Mouse (Mus musculus): Measurements from ENCODE around the gene Limk1. TPM values are rescaled to one million over a fixed set of nuclear protein-coding genes. Genes with fewer than 3 reads are reported as not detected.
A peak's percentile ranks its signal among the peaks of the same experiment; 100 is the strongest.

Limk1 gene
- total RNA-seq, 2 experiments from 2014 or later = 8.4 to 11.4 TPM

DNA sequence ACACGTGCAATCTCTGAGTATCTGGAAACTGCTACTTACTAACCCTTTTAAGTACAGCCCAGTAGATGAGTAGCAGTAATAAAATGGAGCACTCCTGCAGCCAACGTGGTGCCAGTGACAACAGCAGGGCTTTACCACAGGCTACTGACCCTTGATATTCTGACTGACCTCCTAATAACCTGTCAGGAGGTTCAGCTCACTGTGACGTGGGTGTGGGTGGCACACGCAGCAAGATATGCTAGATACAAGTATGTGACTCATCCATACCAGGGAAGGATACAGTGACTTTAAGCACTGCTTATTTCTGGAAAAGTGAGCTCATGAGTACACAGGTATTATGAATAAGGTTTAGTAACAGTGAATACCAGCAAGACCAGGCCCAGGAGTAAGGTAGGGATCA, 58.9 kb downstream of the Limk1 start:
- no peak for DNase-seq

DNA sequence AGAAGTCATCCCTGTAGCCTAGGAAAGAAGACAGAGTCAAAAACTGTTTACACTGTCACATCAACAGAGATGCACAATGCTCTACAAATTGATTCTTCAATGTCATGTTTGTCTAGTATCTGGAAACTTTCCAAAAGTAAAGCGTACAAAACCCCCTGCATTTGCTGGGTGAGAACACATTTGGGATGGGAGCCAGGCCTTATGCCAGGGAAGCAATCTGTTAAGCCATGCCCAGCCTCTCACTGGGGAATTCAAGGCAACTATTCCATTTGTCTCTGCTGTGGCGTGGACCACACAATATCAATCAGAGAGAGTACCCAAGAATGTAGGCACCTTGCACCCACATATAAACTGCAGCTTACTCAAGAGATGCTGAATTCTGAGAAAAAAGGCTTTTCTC, 66.3 kb downstream of the Limk1 start:
- DNase-seq = no peak

DNA sequence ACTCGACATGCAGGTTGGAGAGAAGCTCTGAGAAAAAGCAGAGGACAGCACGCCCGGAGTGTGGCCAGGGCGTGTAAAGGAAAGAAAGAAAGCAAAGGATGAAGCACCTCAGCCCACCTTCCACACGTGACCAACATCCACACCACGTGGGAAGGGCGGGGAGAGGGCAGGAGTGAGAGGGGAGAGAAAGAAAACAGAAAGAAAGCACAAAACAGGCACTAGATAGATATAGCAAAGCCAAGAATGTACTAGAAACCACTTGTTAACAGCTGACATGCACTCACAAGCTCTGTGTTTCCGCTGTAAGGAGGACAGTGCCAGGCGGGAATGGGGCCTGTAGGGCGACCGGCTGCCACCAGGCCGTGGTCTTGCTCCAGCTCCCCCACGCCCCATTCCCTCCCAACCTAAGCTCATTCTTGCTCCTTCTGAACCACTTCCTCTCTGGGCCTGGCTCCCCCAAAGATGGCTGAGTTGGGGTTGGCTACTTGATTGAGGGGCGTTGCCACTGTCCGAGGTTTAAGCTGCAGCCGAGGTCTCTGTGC, 67.2 kb downstream of the Limk1 start:
- no peak for DNase-seq

DNA sequence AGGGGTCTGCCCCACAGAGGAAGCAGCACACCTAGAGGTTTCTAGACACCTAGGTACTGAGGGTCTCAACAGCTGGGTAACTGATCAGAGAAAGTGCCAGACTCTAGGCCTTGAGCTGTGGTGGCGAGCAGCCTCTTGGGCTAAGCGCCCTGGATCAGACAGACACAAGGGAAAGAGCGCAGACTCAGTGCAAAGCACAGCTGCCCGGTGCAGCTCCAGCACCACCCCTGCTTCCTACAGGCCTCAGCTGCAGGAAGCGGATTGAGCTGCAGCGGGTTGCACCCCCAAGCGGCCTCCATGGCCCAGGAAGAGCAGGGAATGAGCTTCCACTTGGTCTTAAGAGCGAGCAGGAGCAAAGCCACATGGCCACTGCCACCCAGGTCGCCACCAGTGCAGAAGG, 67.9 kb downstream of the Limk1 start:
- no peak for DNase-seq

DNA sequence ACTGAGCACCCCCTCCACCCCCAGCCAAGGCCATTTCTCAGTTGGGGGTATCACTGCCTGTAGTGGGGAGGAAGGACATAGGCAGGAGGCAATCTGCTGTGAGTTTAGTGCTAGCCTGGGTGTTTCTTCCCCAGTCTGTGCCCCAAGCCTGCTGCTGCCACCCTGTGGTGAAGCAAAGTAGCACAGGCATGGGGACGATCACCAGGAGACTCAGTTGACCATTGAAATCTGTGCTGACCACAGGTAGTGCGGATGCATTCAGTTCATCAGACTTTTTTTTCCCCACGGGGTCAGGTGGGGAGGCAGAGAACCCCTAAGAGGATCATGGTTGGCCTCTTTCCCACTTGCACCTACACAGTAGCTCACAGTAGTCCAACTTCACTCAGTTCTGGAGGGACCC, 71.3 kb downstream of the Limk1 start:
- DNase-seq = peak; percentile 71

DNA sequence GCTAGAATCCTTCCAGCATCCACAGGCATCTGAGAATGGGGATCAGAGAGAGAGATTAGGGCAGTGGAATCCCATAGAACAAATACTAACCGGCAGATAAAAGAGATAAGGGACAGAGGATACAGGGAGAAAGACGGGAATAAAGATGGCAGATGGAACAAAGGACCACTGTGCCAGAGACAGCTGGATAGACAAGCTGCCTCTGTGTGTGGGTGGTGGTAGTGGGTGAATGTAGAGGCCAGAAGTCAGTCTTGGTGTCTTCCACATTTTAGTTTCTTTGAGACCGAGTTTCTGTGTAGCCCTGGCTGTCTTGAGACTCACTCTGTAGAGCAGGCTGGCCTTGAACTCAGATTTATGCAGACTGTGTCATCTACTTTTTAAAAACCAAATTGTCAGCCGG, 72.6 kb downstream of the Limk1 start:
- no peak for DNase-seq

DNA sequence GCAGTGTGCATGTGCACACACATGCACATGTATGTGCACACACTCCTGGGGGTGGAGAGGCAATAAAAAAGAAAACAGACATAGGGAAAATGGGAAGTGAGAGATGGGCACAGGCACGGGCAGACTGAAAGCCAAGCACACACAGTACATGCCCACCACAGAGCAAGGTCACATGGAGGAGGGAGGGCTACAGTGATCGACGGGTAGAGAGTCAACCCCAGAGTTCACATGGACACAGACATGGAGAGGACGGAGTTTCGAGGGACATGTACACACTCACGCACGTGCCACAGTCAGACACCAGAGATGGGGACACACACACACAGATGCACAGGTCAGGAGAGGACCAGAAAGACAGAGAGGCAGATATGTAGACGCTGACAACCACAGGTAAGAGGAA, 73.0 kb downstream of the Limk1 start:
- no peak for DNase-seq

DNA sequence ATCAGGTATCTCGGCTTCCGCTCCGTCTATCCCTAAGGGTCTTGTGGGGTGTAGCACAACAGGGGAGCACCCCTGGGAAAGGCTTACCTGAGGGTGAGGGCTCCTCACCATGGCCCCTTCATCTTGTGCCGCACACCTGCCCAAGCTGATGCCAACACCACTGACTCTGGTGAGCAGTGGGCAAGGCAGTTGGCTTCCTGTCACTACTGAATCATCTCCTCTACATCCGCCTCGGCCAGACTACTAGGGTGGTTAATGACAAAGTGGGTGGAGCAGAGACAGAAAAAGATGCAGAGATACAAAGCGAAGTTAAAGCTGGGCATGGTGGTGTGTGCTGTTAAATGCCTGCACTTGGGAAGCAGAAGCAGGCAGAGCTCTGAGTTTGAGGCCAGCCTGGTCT, 73.6 kb downstream of the Limk1 start, which contains the start of gene Lat2:
Gene Lat2, minus strand, starts transcription at position 224 of the 400 bp plus-strand sequence.
- no peak for DNase-seq

DNA sequence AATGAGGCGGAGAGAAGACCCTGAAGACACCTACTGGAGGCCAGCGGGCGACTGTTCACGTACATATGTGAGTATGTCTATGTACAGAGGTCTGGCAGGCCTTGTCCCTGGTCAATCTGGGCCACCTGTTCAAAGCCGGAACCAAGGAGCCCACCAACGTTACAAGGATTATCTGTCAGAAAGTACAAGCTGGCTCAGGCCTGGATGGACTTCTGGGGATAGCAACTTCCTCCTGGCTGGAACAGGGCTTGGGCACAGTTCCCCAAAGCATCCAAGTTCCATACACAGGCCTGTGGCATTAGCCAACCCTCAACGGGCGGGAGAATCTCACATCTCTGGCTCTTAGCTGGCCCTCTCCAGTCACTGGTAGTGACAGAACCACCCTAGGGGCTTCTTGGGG, 74.1 kb downstream of the Limk1 start:
- no peak for DNase-seq

DNA sequence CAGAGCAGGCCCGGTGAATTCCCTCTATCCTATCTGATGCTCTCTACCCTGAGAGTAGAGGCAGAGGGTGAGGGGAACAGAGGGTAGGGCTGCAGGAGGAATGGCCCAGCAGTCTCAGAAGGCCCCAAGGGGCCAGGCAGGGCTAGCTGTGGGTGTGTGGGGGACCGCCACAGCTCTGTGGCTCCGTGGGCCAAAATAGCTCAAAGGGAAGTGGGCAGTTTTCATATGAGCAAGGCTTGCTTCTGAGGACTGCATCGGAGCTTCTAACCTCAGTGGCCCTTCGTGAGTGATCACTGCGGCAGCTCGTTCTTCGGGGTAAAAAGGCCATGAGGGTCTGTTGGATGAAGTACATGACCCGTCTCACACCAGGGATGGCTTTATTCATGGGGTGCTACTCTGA, 74.7 kb downstream of the Limk1 start:
- no peak for DNase-seq

DNA sequence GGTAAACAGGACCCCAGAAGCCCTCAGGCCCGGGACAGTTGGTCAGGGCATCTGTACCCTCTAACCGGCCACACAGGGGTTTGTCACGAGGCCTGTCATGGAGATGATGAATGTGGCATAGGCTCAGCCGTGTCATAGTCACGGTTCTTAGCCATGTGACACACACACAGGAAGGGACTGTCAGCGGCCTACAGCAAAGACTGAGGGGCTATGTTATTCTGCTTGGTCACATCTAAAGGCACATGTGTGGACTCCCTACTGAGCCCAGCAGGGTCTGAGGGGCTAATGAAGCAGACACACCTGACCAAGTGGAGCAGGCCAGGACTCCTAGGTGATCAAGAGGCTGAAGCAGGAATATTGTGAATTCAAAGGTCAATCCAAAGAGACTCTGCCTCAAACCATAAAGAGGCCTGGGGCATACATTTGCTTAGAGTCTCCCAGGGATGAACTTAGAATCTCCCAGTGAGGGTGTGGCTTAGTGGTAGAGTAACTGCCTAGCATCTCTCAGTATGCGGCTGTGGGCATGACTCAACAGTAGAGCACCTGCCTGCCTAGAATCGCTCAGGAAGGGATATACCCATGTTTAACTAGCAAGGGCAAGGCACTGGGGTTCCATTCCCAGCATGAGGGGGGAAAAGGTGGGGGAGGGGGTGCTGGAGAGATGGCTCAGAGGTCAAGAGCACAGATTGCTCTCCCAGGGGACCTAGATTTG, 76.4 kb downstream of the Limk1 start:
- no peak for DNase-seq

DNA sequence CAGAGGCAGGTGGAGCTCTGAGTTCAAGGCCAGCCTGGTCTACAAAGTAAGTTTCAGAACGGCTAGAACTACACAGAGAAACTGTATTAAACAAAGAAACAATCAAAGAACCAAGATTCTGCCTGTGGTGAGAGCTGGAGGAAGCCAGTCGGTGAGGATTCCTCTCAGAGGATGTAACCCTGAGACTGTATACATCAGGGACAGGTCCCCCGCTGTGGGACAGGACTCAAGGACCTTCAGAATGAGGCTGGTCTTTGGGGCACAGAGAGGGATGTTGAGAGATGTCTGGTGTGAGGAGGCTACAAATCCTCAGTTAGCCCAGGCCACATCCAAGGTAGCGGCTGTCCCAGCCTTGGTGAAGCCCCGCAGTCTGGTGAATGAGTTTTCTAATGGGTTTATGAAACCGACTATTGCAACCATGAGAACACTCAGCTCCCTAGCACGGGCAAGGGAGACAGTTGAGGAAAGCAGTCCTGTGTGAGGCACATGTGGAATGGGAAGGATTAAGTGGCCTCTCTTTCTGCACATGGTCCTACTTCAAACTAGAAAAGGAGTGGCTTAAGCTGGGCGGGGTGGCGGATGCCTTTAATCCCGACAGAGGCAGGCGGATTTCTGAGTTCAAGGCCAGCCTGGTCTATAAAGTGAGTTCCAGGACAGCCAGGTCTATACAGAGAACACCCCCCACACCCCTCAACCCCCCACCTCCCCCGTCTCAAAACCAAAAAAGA, 78.3 kb downstream of the Limk1 start:
- no peak for DNase-seq

DNA sequence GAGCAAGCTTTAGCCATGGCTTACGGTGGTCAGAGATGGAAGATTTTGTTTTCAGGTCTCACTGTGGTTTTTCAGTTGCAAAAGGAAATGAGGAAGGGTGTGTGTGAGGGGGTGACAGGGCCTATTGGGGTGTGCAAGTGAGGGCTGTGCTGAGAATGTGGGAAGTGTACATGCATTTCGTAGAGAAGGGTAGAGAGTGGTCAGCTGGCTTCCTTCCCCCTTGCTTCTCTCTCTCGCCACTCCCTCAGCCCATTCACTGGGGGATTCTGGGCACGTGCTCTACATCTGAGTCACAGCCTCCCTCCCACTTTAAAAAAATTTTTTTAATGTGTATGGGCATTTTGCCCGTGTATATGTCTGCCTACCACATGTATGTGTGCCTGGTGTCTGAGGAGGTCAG, 81.3 kb downstream of the Limk1 start:
- DNase-seq = no peak

DNA sequence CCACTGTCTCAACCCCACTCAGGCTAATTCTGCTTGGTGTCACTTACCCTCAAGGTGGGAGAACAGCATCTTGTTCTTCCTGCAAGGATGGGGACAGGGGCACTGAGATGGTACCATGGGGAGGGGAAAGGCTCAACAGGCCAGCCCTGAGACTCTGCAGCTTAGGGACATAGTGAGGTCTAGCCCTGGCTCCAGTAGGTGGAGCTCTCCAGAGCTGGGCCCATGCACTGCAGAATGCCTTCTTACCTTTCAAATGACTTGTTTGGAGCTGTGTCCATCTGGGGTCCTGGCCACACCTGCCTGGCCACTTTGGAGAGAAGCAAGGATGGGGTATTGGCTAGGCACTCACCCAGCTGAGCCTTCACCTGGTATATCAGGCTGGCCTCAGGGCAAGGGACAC, 82.1 kb downstream of the Limk1 start:
- DNase-seq = no peak

Other genes starting within 250 kb of the Limk1 start
- 10 to 100 TPM; 19.9 to 29.2 TPM for gene Gtf2ird1, start 231.9 kb downstream of the Limk1 start, total RNA-seq (2021)
- gene Clip2, start 136.2 kb downstream of the Limk1 start, total RNA-seq (2021) = 10 to 100 TPM; 10.1 to 12.8 TPM
- gene Syna, start 128.4 kb downstream of the Limk1 start, total RNA-seq (2021) = under 1 TPM; 0.14 to 0.16 TPM
- gene Rfc2, start 107.2 kb downstream of the Limk1 start, total RNA-seq (2021) = 10 to 100 TPM; 18.8 to 25.7 TPM
- gene Lat2, start 73.6 kb downstream of the Limk1 start, total RNA-seq (2021) = 1 to 10 TPM; 1.8 to 3.2 TPM
- 100 to 1,000 TPM; 151 to 159 TPM for gene Eif4h, start 49.1 kb downstream of the Limk1 start, total RNA-seq (2021)
- 100 to 1,000 TPM; 199 to 219 TPM for gene Eln, start 58.7 kb upstream of the Limk1 start, total RNA-seq (2021)
- gene Tmem270, start 218.1 kb upstream of the Limk1 start, total RNA-seq (2021) = not detected
- gene Cldn13, start 226.9 kb upstream of the Limk1 start, total RNA-seq (2021) = under 1 TPM in 1 of 2 experiments, not detected in 1; 0.84 TPM
- gene Mettl27, start 243.8 kb upstream of the Limk1 start, total RNA-seq (2021) = 1 to 10 TPM; 7.4 to 8.6 TPM

All from gastrocnemius, postnatal 10 days (tissue).